Mouse (Mus musculus) embryonic facial prominence, embryonic 15.5 days (tissue): Measurements from ENCODE around the gene Gm9040. TPM values are rescaled to one million over a fixed set of nuclear protein-coding genes. Genes with fewer than 3 reads are reported as not detected.
"Not testable (repeated sequence)": the region's sequence is repeated elsewhere in the genome, so short reads cannot be mapped to it uniquely, and the experiment has no call there.

Experiments used
- ATAC-seq: fragments of 200-750 bp; cut with Nextera tagmentation; 2 replicates; pipeline ENCODE4 v1.8.0; 2017; ENCODE audit warnings: low read depth, moderate TSS enrichment; ENCODE audit not compliant: insufficient number of reproducible peaks, low FRiP score, low TSS enrichment
- H3K27ac ChIP-seq: fragments of 300-500 bp; sonication (generic); replicated peaks from 2 replicates; pipeline ENCODE4 v1.5.1; 2015; ENCODE audit warnings: mild to moderate bottlenecking, inconsistent platforms
- H3K27me3 ChIP-seq: fragments of 300-500 bp; sonication (generic); 2 replicates; pipeline ENCODE4 v1.6.1; 2015; ENCODE audit warnings: inconsistent platforms
- H3K36me3 ChIP-seq: fragments of 300-500 bp; sonication (generic); 2 replicates; pipeline ENCODE4 v1.6.1; 2015; ENCODE audit warnings: mild to moderate bottlenecking, inconsistent platforms
- H3K4me1 ChIP-seq: fragments of 300-500 bp; sonication (generic); 2 replicates; pipeline ENCODE4 v1.6.1; 2015; ENCODE audit warnings: inconsistent platforms
- H3K4me2 ChIP-seq: fragments of 300-500 bp; sonication (generic); replicated peaks from 2 replicates; pipeline ENCODE4 v1.6.1; 2015; ENCODE audit warnings: mild to moderate bottlenecking, inconsistent platforms
- H3K4me3 ChIP-seq: fragments of 300-500 bp; sonication (generic); replicated peaks from 2 replicates; pipeline ENCODE4 v1.5.1; 2015; ENCODE audit warnings: mild to moderate bottlenecking, inconsistent platforms
- H3K9ac ChIP-seq: fragments of 300-500 bp; sonication (generic); 2 replicates; pipeline ENCODE4 v1.6.1; 2015; ENCODE audit warnings: inconsistent platforms
- H3K9me3 ChIP-seq: fragments of 300-500 bp; sonication (generic); replicated peaks from 2 replicates; pipeline ENCODE4 v1.6.1; 2016; ENCODE audit warnings: inconsistent platforms
- WGBS: fragments of 180-500 bp; shearing (Covaris S2); methylation state at CpG from one replicate; pipeline ENCODE4 v1.1.7; 2015; 5-methylcytosine and 5-hydroxymethylcytosine counted together
- polyA plus RNA-seq: library from polyadenylated mRNA; unstranded; fragments of >200 nt; fragmentation: Nextera tagmentation; extraction: Ambion mirVana; gene quantifications from 2 replicates; pipeline ENCODE4 v1.2.1, GENCODE M21; 2015

Gm9040 gene
- not detected in 2 replicates for polyA plus RNA-seq

- not testable (repeated sequence) for H3K4me2 ChIP-seq, H3K9ac ChIP-seq, ATAC-seq, H3K36me3 ChIP-seq, H3K27me3 ChIP-seq, H3K4me3 ChIP-seq, H3K4me1 ChIP-seq, H3K27ac ChIP-seq, H3K9me3 ChIP-seq
- WGBS, result no CpG with 5 or more reads among the region's 11 CpGs
These were observed at the start of gene Gm9040 for GRCm38 (mm10) chr10:118326869-118327268. TSS of gene Gm9040 (minus strand) at chr10:118326969.

DNA sequence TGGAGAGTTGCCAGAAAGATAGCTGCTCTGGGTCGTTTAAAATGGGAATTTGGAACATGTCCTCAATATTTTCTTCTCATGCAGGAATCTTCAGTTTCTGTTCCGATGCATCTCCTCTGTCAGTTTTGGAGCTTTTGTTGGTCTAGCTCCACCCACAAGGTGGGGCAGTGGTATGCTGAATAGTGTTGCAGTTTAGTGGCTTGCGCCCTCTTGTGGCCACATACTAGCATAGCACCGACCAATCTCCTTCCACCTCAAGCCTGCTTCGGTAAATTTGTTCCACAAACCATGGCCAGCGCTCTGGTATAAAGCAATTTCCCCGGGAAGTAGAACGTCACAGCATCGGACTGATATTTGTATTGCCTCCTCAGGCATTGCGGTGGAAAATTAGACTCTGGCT is 43.7 kb upstream of the Gm9040 start:
- WGBS, result 2% methylated on average over 10 of the region's 10 CpGs
- Histone ChIP-seq H3K4me1 (0 out of 2 replicates have a peak, but pooled peaks cover 3% of the 10 kb centered on the region), H3K9ac (no peak overlapping the region), H3K4me3 (peak overlapping the region; percentile 22), H3K27me3 (0 out of 2 replicates have a peak, but pooled peaks cover 3% of the 10 kb centered on the region), H3K9me3 (no peaks in the 10 kb centered on the region), H3K27ac (no peak overlapping the region), H3K36me3 (no peaks in the 10 kb centered on the region), H3K4me2 (peak overlapping the region; percentile 44)
- peak; percentile 76 for ATAC-seq

DNA sequence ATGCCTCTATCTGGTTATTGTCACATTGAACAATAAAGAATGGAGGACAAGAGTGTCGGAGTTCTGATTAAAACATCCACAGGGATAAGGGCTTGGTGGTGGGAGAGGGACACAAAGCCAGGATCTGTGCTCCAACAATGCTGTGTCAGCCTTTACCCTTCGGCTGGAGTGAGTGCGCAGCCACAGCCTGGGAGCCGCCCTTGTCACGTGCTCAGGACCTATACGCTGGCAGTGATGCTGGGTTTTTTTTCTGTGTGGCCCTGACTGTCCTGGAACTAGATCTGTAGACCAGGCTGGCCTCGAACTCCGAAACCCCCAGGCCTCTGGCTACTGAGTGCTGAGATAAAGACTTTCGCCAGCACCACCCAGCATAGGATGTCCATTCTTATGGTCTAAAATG is 42.7 kb upstream of the Gm9040 start:
- Histone ChIP-seq H3K36me3 (no peaks in the 10 kb centered on the region), H3K27ac (no peak overlapping the region), H3K4me1 (0 out of 2 replicates have a peak, but pooled peaks cover 3% of the 10 kb centered on the region), H3K27me3 (0 out of 2 replicates have a peak, but pooled peaks cover 3% of the 10 kb centered on the region), H3K9ac (no peak overlapping the region), H3K9me3 (no peaks in the 10 kb centered on the region), H3K4me2 (no peak overlapping the region), H3K4me3 (no peak overlapping the region)
- ATAC-seq, result no peak
- WGBS, result 86% methylated on average over 9 of the region's 9 CpGs

DNA sequence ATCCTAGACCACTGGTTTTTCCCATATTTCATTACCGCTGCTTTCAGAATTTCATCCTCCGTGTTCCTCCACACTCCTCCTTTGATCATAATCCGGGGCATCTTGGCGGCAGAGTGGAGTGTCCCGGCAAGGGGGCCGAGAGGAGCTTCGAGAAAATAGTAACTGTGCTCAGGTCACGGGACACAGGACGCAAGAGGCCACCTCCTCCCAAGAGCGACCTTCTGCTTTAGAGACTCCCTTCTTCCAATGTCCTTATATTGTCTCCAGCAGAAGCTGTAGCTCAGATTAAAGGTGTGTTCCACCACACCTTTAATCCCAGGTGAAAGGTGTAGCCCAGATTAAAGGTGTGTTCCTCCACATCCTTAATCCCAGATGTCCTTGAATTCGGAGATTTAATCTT is 27.2 kb upstream of the Gm9040 start, which contains the start of gene Gm9049:
Gm9049 (minus strand) TSS at position 101 of the 400 bp plus-strand sequence.
- not testable (repeated sequence) for H3K27ac ChIP-seq, H3K4me2 ChIP-seq, H3K36me3 ChIP-seq, H3K4me1 ChIP-seq, H3K9ac ChIP-seq, H3K9me3 ChIP-seq, ATAC-seq, H3K27me3 ChIP-seq, H3K4me3 ChIP-seq
- WGBS, result 91% methylated on average over 1 of the region's 11 CpGs

DNA sequence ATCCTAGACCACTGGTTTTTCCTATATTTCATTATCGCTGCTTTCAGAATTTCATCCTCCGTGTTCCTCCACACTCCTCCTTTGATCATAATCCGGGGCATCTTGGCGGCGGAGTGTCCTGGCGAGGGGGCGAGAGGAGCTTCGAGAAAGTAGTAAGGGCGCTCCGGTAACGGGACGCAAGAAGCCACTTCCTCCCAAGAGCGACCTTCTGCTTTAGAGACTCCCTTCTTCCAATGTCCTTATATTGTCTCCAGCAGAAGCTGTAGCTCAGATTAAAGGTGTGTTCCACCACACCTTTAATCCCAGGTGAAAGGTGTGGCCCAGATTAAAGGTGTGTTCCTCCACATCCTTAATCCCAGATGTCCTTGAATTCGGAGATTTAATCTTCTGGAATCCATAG is 21.8 kb upstream of the Gm9040 start, which contains the start of gene Gm9048:
Gm9048 (minus strand) TSS at position 101 of the 400 bp plus-strand sequence.
- H3K27me3 ChIP-seq, H3K4me2 ChIP-seq, H3K4me3 ChIP-seq, H3K4me1 ChIP-seq, H3K27ac ChIP-seq, H3K9me3 ChIP-seq, ATAC-seq, H3K36me3 ChIP-seq, H3K9ac ChIP-seq: not testable (repeated sequence)
- WGBS, result 100% methylated on average over 1 of the region's 14 CpGs

- not testable (repeated sequence) for H3K4me2 ChIP-seq, H3K4me3 ChIP-seq, H3K9me3 ChIP-seq, H3K27me3 ChIP-seq, H3K4me1 ChIP-seq, H3K27ac ChIP-seq, ATAC-seq, H3K9ac ChIP-seq, H3K36me3 ChIP-seq
- WGBS, result no CpG with 5 or more reads among the region's 14 CpGs
These were observed 16.4 kb upstream of the Gm9040 start, which contains the start of gene Gm9046 for GRCm38 (mm10) chr10:118343155-118343554. TSS of gene Gm9046 (minus strand) at chr10:118343255.

- H3K9ac ChIP-seq, H3K27me3 ChIP-seq, H3K27ac ChIP-seq, H3K36me3 ChIP-seq, H3K9me3 ChIP-seq, H3K4me1 ChIP-seq, H3K4me2 ChIP-seq, H3K4me3 ChIP-seq, ATAC-seq: not testable (repeated sequence)
- no CpG with 5 or more reads among the region's 14 CpGs for WGBS
These were observed 11.0 kb upstream of the Gm9040 start, which contains the start of gene Gm9045 for GRCm38 (mm10) chr10:118337731-118338130. TSS of gene Gm9045 (minus strand) at chr10:118337831.

DNA sequence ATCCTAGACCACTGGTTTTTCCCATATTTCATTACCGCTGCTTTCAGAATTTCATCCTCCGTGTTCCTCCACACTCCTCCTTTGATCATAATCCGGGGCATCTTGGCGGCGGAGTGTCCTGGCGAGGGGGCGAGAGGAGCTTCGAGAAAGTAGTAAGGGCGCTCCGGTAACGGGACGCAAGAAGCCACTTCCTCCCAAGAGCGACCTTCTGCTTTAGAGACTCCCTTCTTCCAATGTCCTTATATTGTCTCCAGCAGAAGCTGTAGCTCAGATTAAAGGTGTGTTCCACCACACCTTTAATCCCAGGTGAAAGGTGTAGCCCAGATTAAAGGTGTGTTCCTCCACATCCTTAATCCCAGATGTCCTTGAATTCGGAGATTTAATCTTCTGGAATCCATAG is 5.5 kb upstream of the Gm9040 start, which contains the start of gene Gm9044:
Gm9044 (minus strand) TSS at position 101 of the 400 bp plus-strand sequence.
- not testable (repeated sequence) for H3K36me3 ChIP-seq, H3K9me3 ChIP-seq, H3K27ac ChIP-seq, H3K9ac ChIP-seq, H3K4me1 ChIP-seq, H3K4me2 ChIP-seq, ATAC-seq, H3K4me3 ChIP-seq, H3K27me3 ChIP-seq
- no CpG with 5 or more reads among the region's 14 CpGs for WGBS

DNA sequence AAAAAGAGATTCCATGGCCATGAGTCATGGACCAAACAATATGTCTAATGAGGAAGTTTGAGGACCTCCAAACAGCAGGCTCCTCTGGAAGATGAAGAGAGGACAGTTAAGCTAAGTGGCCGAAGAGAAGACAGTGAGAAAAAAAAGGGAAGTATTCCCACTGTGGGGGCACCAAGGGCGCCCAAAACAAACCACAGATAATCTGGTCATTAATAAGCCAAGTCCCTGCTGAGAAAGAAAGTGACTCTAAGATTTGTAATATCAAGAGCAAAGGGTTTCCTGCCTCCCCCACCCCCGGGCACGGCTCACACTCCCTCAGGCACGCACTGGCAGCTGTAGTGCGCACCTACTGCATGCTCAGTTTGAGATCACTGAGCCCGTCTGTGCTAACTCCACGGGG is 7.7 kb downstream of the Gm9040 start:
- Histone ChIP-seq H3K4me1 (no peaks in the 10 kb centered on the region), H3K27ac (no peak overlapping the region), H3K4me2 (no peak overlapping the region), H3K27me3 (no peaks in the 10 kb centered on the region), H3K4me3 (no peak overlapping the region), H3K9me3 (no peaks in the 10 kb centered on the region), H3K36me3 (no peaks in the 10 kb centered on the region), H3K9ac (no peak overlapping the region)
- no peak for ATAC-seq
- 85% methylated on average over 8 of the region's 8 CpGs for WGBS

DNA sequence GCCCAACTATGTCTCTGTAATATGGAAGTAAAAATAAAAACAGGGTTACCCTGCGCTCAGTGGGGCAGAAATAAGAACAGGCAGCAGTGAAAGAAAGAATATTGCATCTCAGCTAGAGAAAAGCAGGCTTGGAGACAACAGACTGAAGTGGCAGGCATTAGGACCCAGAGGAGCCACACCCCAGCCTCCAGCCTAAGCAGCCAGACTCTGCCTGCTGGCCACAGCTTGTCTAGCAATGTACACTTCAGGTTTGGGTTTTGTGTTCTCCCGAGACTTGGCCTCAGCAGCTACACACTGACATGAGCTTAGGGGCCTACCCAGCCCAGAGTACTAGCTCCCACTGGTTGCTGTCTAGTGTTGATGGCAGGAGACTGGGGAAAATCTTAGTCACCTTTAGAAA is 24.6 kb downstream of the Gm9040 start:
- H3K27me3 ChIP-seq, H3K4me2 ChIP-seq, ATAC-seq, H3K36me3 ChIP-seq, H3K4me3 ChIP-seq, H3K27ac ChIP-seq, H3K9me3 ChIP-seq, H3K4me1 ChIP-seq, H3K9ac ChIP-seq: not testable (repeated sequence)
- WGBS, result 26% methylated on average over 2 of the region's 2 CpGs

- no peak for ATAC-seq
- H3K9ac ChIP-seq, result no peak within 1 kb of the TSS
- H3K4me1 ChIP-seq, result no peaks in the 10 kb centered on the region
- 92% methylated on average over 6 of the region's 6 CpGs for WGBS
- H3K4me2 ChIP-seq, result no peak within 1 kb of the TSS
- H3K27ac ChIP-seq, result no peak within 1 kb of the TSS
- H3K4me3 ChIP-seq, result no peak within 1 kb of the TSS
- H3K36me3 ChIP-seq, result no peaks in the 10 kb centered on the region
- H3K27me3 ChIP-seq, result no peaks in the 10 kb centered on the region
- no peaks in the 10 kb centered on the region for H3K9me3 ChIP-seq
These were observed 31.8 kb downstream of the Gm9040 start, which contains the start of gene Iltifb for GRCm38 (mm10) chr10:118294938-118295337. TSS of gene Iltifb (minus strand) at chr10:118295038.

GRCm38 (mm10) chr10:118283016-118283415 is 43.8 kb downstream of the Gm9040 start:
- not testable (repeated sequence) for H3K27ac ChIP-seq, ATAC-seq, H3K36me3 ChIP-seq, H3K4me3 ChIP-seq, H3K4me2 ChIP-seq, H3K27me3 ChIP-seq, H3K9ac ChIP-seq, H3K4me1 ChIP-seq, H3K9me3 ChIP-seq
- 46% methylated on average over 3 of the region's 5 CpGs for WGBS
